1 mouse cellular context compared by ENCODE assay signal in the genomic region with DNA sequence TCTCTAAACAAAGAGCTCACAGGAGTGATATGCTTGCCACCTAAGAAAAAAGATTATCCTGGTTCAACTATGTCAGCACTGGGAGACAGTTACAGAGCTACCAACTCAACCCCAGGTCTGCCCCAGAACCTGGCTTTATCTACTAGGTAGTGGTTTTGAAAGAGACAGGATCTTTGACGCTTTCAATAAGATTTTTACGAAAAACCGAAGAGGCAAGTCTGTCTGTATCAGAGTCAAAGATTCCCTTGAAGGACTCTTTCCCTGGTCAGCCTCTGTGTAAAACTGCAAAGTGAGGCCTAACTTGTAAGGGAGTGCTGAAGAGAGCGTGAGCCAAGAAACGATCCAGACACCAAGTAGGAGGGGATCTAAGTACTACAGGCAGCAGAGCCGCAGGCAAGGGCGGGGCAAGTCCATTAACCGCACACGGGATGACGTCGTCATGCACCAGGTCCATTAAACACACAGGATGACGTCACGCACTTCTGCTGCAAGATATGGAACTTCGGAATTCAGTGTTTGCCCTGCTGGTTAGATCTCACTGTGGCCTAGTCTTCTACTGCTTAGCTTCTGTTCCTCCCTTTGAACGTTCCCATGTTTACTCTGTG.
TF ChIP-seq lines count a peak whose summit lies in the region.

No protein-coding gene starts in this region.

TF ChIP-seq in MEL, 35 proteins besides CTCF, POLR2A, EP300 and RAD21:
- no peak for TF ChIP-seq TCF12 (IDR thresholded peaks at IDR 0.05; ENCODE audit: low read depth, low read length)
- no peak for TF ChIP-seq HCFC1 (IDR thresholded peaks at IDR 0.05; ENCODE audit: low read depth, low read length)
- TF ChIP-seq ZC3H11A (IDR thresholded peaks at IDR 0.05; ENCODE audit: low read depth, low read length), result no peak
- peak; percentile 16; the same call in 1 of the 2 replicates for TF ChIP-seq JUND (IDR thresholded peaks at IDR 0.05; ENCODE audit: low read depth, low read length)
- TF ChIP-seq MYB (IDR thresholded peaks at IDR 0.05; ENCODE audit: low read depth, low read length), result no peak
- TF ChIP-seq NELFE (IDR thresholded peaks at IDR 0.05; ENCODE audit: low read depth, low read length), result peak; percentile 34; the same call in 1 of the 2 replicates
- TF ChIP-seq SMC3 (IDR thresholded peaks at IDR 0.05; ENCODE audit: low read depth, low read length), result no peak
- TF ChIP-seq CHD1 (IDR thresholded peaks at IDR 0.05; ENCODE audit: low read depth, low read length), result no peak
- peak; percentile 94 for TF ChIP-seq ETS1 (IDR thresholded peaks at IDR 0.05; ENCODE audit: low read depth, low read length)
- TF ChIP-seq MAFK (IDR thresholded peaks at IDR 0.05; ENCODE audit: borderline replicate concordance, low read depth, low read length), result no peak
- TF ChIP-seq MYC (IDR thresholded peaks at IDR 0.05; ENCODE audit: low read depth, low read length), result 0 out of 2 replicates have a peak, but pooled peaks have one; percentile 13
- TF ChIP-seq USF1 (IDR thresholded peaks at IDR 0.05; ENCODE audit: low read depth, low read length), result no peak
- TF ChIP-seq MEF2A (IDR thresholded peaks at IDR 0.05; ENCODE audit: extremely low read depth, insufficient replicate concordance, low read depth, low read length, poor library complexity, severe bottlenecking), result no peak
- TF ChIP-seq MAZ (IDR thresholded peaks at IDR 0.05; ENCODE audit: low read depth, low read length), result no peak
- peak; percentile 62 for TF ChIP-seq SIN3A (IDR thresholded peaks at IDR 0.05; ENCODE audit: low read length)
- TF ChIP-seq ZNF384 (IDR thresholded peaks at IDR 0.05; ENCODE audit: low read depth, low read length), result no peak
- TF ChIP-seq ZMIZ1 (IDR thresholded peaks at IDR 0.05; ENCODE audit: low read depth, low read length), result no peak
- no peak for TF ChIP-seq ELF1 (IDR thresholded peaks at IDR 0.05; ENCODE audit: low read depth, low read length)
- no peak for TF ChIP-seq RCOR1 (IDR thresholded peaks at IDR 0.05; ENCODE audit: low read depth, low read length)
- TF ChIP-seq UBTF (IDR thresholded peaks at IDR 0.05; ENCODE audit: borderline replicate concordance, insufficient read depth, low read depth, low read length), result no peak
- TF ChIP-seq POLR2AphosphoS2 (IDR thresholded peaks at IDR 0.05; ENCODE audit: low read length), result no peak
- no peak for TF ChIP-seq ZKSCAN1 (IDR thresholded peaks at IDR 0.05; ENCODE audit: low read depth, low read length)
- TF ChIP-seq E2F4 (IDR thresholded peaks at IDR 0.05; ENCODE audit: borderline replicate concordance, low read depth, low read length), result no peak; the same call in 1 of the 2 replicates
- no peak for TF ChIP-seq USF2 (IDR thresholded peaks at IDR 0.05; ENCODE audit: borderline replicate concordance in 1 of 2, insufficient read depth in 1 of 2, low read depth in 1 of 2, low read length in 2 of 2)
- TF ChIP-seq TBP (IDR thresholded peaks at IDR 0.05; ENCODE audit: low read depth, low read length), result 0 out of 2 replicates have a peak, but pooled peaks have one; percentile 12
- no peak for TF ChIP-seq KAT2A (conservative IDR thresholded peaks at IDR 0.05; ENCODE audit: low read depth, low read length)
- TF ChIP-seq CHD2 (IDR thresholded peaks at IDR 0.05; ENCODE audit: low read length), result no peak
- TF ChIP-seq GABPA (IDR thresholded peaks at IDR 0.05; ENCODE audit: low read depth, low read length), result peak; percentile 62; the same call in 1 of the 2 replicates
- peak; percentile 17; the same call in 1 of the 2 replicates for TF ChIP-seq GATA1 (IDR thresholded peaks at IDR 0.05; ENCODE audit: low read depth, low read length)
- TF ChIP-seq MAX (IDR thresholded peaks at IDR 0.05; ENCODE audit: low read length), result 0 out of 2 replicates have a peak, but pooled peaks have one; percentile 61
- peak; percentile 64 for TF ChIP-seq MXI1 (IDR thresholded peaks at IDR 0.05; ENCODE audit: low read depth, low read length)
- TF ChIP-seq POLR2AphosphoS5 (IDR thresholded peaks at IDR 0.05; ENCODE audit: borderline replicate concordance, low read depth, low read length), result no peak
- TF ChIP-seq TAL1 (IDR thresholded peaks at IDR 0.05; ENCODE audit: low read length), result 0 out of 2 replicates have a peak, but pooled peaks have one; percentile 9
- TF ChIP-seq BHLHE40 (IDR thresholded peaks at IDR 0.05; ENCODE audit: borderline replicate concordance, low read depth, low read length), result no peak
- no peak for TF ChIP-seq NRF1 (IDR thresholded peaks at IDR 0.05; ENCODE audit: insufficient read depth, low read depth, low read length, poor library complexity, severe bottlenecking)
